Mouse (Mus musculus) T-helper 2 cell (primary cell): Measurements from ENCODE around the gene Rab40c.

Experiments used
- in situ Hi-C: fragments of 300-600 bp; cut with MboI, MseI; formaldehyde crosslinking; loops from one replicate; pipeline ENCODE4 v1.15.1; 2025; ENCODE audit warnings: high pct_unique_total_duplicates

Rab40c gene

DNA sequence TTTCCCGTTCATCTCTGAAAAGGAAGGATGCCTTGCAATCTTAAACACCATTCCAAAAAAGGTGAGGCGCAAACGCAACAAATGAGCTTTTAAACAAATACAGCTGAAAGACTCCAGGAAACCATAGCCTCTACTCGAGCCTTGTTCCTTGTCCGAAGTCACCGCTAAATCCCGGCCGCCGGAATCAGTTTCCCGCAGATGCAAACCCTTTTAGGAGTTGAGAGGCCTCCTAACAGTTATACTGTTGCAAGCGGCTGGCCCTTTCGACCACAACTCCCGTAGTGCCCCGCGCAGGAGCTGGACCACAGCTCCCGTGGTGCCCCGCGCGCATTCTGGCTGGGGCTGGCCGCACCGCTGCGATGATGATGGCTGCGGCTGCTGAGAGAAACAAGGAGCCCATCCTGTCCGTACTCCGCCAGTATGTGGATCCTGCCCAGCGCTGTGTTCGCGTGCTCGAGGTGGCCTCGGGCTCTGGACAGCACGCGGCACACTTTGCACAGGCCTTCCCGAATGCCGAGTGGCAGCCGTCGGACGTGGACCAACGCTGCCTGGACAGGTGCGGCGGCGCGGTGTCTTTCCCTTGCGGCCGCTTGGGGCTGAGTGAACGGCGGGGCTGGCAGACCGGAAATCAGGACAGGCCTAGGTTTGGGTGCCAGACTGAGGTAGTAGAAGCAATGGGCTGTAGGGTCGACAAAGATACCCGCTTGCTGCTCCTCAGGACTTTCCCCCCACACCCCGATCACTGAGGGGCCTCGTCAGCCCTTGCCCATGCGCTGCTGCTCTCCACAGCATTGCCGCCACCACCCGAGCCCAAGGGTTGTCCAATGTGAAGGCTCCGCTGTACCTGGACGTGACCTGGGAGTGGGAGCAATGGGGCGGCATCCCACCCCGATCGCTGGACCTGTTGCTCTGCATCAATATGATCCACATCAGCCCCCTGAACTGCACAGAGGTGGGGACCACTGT is 44.1 kb downstream of the Rab40c start:
- in situ Hi-C loops: no loop called here

DNA sequence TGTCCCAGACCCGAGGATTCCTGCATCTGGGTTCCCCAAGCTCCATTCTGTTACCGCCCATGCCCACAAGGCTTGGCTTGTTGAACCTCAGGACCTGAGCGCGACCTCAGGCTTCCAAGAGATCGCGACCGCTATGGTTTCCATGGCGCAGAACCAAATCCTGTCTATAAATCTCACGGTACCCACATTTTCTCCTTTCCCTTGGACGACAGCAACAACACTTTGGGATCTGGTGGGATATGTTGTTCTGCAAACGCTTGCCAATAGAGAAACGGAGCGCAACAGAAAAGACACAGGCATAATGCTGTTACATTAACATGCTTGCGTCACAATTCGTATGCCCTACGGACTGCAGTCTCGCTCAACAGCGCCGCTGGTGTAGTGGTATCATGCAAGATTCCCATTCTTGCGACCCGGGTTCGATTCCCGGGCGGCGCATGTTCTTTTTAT is 44.8 kb downstream of the Rab40c start, which contains the start of gene Mettl26:
TSS of gene Mettl26 (plus strand) at position 354 of the 450 bp plus-strand sequence.
- in situ Hi-C loops: loop anchor here (5.0 to 25.0 kb wide), 2 partner anchors 42 to 1412 kb away; partner anchors contain the start of genes Bricd5, E4f1, Pgp and Stub1

DNA sequence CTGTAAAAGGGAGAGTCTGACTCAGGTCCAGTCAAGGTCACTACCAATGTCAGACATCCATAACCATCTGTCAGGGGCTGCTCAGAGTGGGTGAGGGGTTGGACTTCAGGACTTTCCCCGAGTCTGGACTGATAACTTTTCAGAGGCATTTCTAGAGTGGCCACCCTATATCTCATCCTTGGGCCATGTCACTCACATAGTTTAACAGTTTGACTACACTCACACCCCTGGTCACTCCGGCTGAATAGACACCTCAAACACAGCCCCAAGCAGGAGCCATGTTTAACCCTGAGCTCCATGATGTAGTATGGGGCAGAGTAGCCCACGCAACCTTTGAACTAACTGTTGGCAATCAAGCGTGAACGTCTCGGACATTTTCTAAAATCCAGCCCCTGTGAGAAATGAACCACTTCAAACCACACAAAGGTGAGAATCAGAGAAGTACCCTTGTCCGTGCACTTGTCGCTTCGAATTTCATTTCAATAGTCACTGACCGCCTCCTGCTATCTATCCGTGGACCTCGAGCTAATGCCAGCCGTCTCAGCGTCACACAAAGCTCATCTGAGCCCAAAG is 45.3 kb downstream of the Rab40c start:
- in situ Hi-C loops: loop anchor here (5.0 to 25.0 kb wide), 2 partner anchors 42 to 1412 kb away; partner anchors contain the start of genes Bricd5, E4f1, Pgp and Stub1

DNA sequence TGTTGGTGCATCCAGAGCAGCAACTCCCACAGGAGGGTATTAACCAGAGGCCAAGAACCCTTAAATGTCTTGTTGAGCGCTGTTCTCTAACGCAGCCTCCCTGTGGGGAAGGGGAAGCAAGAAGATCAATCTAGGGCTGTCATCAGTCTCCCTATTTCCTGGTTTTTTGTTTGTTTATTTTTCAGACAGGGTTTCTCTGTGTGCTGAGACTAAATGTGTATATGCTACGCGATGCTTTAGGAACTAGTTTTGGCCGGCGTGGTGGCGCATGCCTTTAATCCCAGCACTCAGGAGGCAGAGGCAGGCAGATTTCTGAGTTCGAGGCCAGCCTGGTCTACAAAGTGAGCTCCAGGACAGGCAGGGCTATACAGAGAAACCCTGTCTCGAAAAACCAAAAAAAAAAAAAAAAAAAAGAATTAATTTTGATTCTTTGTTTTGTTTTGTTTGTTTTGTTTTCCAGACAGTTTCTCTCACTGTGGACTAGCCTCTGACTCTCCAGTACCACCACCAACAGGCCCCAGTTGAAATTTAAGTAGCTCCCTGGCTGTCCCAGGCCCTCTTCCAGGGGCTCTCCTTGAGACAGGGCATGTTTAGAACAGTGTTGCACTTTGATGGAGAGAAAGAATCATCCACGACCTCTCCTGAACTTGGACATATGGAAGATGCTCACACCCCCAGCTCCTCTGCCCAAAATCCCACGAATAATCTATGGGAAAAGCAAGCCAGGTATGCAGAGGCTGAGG is 46.0 kb downstream of the Rab40c start:
- in situ Hi-C loops: loop anchor here (5.0 to 25.0 kb wide), 2 partner anchors 41 to 1411 kb away; partner anchors contain the start of genes Bricd5, E4f1, Pgp and Stub1

DNA sequence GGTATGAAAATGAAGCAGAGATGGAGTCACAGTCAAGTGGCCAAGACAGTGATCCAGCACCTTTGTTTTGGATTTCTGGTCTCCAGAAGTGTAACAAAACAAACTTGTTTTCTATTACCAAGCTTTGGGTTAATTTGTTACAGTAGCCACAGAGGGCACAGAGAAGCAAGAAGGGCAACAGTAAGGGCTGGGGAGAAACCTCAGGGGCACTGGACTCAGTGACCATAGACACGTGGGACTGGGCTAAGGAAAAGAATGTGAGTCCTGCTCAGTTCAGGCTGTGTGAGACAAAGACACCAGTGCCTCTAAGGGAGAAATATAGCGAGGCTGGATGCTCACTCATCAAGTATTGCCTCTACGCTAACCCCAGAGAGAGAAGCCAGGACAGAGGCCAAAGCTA is 46.9 kb downstream of the Rab40c start:
- in situ Hi-C loops: loop anchor here (5.0 to 25.0 kb wide), 2 partner anchors 40 to 1410 kb away; partner anchors contain the start of genes Bricd5, E4f1, Pgp and Stub1

DNA sequence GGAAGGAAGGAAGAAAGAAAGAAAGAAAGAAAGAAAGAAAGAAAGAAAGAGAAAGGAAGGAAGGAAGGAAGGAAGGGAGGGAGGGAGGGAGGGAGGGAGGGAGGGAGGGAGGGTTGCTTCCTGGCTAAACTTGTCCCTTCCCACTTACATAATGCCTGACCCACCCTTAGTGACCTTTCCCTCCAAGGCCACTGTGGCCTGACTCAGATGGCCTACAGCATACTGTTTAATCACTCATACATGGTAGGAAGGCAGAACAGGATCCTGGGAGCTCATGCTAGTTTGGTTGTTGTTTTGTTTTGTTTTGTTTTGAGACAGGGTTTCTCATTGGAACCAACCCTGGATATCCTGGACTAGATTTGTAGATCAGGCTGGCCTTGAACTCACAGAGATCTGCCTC is 48.0 kb downstream of the Rab40c start:
- in situ Hi-C loops: loop anchor here (5.0 to 25.0 kb wide), 2 partner anchors 39 to 1409 kb away; partner anchors contain the start of genes Bricd5, E4f1, Pgp and Stub1

DNA sequence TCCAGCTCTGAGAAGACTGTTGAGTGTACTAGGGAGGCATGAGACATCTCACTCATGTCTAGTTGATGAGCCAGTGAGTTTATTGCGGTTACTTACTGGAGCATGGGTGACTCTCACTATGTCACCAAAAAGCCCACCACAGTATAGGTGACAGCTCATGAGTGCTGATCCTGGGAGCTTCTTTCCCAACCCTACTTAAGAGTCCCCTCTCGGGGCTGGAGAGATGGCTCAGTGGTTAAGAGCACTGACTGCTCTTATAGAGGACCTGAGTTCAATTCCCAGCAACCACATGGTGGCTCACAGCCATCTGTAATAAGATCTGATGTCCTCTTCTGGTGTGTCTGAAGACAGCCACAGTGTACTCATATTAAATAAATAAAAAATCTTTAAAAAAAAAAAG is 49.6 kb downstream of the Rab40c start:
- in situ Hi-C loops: loop anchor here (5.0 to 25.0 kb wide), 2 partner anchors 38 to 1408 kb away; partner anchors contain the start of genes Bricd5, E4f1, Pgp and Stub1

DNA sequence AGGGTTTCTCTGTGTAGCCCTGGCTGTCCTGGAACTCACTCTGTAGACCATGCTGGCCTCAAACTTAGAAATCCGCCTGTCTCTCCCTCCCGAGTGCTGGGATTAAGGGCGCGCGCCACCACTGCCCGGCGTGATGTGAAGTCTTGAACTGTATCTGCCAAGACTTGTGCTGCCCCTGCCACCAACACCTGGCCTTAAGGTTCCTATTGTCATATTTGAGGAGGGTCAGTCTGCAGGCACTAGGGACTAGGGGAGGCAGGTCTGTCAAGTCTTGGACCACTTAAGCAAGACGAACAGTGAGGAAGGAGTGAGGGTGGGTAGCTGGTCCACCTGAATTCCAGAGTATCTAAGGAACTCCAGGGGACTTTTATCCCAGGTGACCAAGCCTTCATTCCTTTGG is 50.0 kb downstream of the Rab40c start:
- in situ Hi-C loops: loop anchor here (25.0 kb wide), 1 partner anchor 1407 kb away; the partner anchor contains the start of genes Bricd5, E4f1 and Pgp

DNA sequence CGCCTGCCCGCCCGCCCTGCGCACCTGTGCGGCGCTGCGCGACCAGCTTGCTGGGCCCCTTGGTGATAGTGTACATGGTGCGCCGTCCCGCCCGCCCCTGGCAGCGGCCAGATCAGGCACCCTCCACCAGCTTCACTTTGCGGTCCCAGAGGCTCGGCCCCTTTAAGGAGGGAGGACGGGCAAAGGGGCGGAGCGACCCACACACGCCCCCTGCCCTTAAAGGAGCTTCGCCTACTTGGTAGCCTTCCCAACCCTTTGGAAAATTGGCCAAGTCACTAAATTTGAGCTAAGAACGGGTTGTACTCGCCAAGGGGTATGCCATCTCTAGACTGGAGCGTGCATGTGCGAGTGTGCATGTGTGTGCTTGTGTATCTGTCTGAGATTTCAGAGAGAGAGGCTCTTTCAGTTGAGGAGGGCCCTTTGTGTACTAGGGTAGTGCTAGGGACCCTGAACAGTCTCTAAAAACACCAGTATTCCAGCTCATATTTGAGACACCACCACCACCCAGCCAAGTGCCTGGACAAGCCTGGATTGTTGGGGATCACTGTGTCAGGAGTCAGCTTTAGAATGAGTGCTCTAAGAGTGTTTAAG is 50.8 kb downstream of the Rab40c start, which contains the start of gene Mcrip2:
TSS of gene Mcrip2 (minus strand) at position 164 of the 591 bp plus-strand sequence.
- in situ Hi-C loops: loop anchor here (25.0 kb wide), 1 partner anchor 1406 kb away; the partner anchor contains the start of genes Bricd5, E4f1 and Pgp

DNA sequence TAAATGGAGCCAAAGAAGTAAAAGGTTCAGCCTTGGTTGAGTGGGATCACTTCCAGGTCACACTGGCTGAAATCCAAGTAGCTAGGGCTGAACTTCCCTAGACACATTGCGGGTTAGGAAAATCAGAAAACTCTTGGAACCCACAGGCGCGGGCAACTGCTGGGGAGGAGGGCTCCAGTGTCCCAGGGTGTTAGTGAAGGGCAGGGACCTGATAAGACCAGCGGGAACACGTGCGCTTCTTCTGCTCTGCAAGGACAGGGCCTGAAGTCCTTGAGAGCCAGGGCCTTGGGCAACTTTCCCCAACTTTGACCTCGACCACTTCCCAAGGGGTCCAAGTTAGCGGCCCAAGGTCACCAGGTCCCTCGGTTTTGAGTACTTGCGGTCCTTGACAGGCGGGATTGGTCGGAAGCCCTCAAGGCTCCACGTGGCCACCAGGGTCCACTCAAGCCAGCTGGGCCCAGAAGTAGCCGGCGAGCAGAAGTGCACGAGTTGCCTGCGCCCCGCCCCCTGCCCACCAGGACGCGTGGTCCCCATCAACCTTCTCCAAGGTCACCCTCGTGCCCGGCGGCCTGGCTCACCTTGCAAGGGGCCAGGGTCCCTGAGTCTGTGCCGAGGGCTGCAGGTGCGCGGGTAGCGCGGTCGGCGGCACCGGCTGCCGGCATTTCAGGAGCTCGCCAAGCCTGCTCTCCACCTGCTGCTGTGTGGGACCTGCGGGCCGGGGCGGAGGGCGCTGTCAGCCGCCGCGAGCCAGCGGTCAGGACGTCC is 51.5 kb downstream of the Rab40c start:
- in situ Hi-C loops: loop anchor here (25.0 kb wide), 1 partner anchor 1406 kb away; the partner anchor contains the start of genes Bricd5, E4f1 and Pgp

DNA sequence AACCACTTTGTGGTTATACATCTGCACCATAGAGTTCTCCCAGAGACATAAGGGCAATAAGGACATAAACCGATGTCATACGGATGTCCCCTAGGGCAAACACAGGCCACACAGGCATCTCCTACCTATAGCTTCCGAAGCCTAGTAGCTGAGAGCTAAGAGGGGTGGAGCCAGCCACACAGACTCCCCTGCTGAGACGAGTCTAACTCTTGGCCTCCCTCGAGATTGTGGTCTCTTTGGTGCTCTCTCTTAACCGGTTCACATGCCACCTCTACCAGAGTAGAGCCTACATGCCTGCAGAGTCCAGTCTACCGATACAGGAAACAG is 52.1 kb downstream of the Rab40c start:
- in situ Hi-C loops: loop anchor here (25.0 kb wide), 1 partner anchor 1405 kb away; the partner anchor contains the start of genes Bricd5, E4f1 and Pgp

DNA sequence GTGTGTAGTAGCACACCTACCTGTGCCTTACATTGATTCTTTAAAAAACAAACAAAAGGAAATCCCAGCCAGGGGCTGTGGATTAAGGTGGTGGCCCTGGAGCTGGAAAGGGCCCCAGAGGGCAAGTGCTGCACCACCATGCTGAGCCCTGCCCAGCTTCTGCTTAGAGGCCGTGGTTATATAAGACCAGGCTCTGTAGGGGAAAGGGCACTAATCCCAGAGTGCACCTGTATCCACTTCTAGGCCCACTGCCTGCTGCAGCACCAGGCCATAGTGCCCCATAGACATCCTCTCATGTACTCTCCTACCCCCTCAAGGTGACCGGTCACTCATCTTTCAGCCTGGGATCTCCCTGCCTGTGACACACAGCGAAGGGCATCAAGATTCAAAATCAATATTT is 53.4 kb downstream of the Rab40c start:
- in situ Hi-C loops: loop anchor here (25.0 kb wide), 1 partner anchor 1404 kb away; the partner anchor contains the start of genes Bricd5, E4f1 and Pgp

DNA sequence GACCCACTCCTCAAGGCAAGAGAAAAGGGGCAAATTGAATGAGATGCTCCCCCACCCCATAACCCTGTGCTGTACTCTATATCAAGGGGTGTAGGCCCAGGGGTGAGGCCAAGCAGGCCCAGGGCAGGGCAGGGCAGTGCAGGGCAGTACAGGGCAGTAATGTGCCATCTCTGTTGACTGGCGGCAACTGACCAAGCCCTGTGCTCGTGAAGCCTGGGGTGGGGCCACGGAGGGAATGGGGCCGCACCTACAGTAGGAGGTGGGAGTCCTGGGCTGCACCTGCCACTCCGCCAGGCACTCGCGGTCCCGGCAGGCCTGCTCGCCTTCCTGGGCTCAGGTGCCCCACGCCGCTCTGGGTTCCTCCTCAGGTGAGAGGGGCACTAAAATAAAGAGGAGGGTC is 54.2 kb downstream of the Rab40c start:
- in situ Hi-C loops: loop anchor here (25.0 kb wide), 1 partner anchor 1403 kb away; the partner anchor contains the start of genes Bricd5, E4f1 and Pgp

DNA sequence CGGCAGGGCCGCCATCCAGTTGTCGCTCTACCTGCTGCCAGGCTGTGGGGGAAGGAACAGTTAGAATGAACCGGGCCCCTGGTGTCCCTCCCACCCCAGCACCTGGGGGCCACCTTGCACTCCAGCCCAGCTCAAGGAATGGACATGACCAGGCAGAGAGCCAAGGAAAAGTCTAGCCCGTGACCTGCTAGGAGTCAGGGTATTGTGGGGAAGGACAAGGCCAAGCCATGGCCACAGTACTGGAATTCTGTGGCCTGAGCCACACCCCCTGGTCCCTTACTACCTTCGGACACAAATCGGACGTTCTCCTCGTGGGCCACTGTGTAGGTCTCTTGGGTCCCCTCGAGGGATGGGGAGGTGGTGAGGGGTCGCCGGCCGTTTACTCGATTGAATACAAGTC is 55.2 kb downstream of the Rab40c start:
- in situ Hi-C loops: loop anchor here (25.0 kb wide), 1 partner anchor 1402 kb away; the partner anchor contains the start of genes Bricd5, E4f1 and Pgp

DNA sequence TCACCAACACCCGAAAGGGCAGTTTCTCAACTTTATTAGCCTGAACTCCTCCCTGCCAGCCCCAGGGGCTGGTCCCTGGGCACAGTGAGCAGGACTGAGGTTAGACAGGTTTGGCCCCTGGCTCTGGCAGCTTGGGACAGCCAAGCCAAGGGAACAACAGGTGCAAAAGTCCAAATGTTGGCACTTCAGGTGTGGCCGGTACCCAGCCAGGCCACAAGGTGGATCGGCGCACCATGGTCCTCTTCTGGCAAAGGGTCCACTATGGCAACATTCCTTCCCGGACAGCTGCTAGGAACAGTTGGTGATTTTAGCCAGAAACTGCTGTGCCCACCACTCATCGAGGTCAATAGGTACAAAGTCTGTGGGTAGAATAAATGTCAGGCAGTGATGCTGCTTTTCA is 55.8 kb downstream of the Rab40c start:
- in situ Hi-C loops: loop anchor here (25.0 kb wide), 1 partner anchor 1401 kb away; the partner anchor contains the start of genes Bricd5, E4f1 and Pgp

DNA sequence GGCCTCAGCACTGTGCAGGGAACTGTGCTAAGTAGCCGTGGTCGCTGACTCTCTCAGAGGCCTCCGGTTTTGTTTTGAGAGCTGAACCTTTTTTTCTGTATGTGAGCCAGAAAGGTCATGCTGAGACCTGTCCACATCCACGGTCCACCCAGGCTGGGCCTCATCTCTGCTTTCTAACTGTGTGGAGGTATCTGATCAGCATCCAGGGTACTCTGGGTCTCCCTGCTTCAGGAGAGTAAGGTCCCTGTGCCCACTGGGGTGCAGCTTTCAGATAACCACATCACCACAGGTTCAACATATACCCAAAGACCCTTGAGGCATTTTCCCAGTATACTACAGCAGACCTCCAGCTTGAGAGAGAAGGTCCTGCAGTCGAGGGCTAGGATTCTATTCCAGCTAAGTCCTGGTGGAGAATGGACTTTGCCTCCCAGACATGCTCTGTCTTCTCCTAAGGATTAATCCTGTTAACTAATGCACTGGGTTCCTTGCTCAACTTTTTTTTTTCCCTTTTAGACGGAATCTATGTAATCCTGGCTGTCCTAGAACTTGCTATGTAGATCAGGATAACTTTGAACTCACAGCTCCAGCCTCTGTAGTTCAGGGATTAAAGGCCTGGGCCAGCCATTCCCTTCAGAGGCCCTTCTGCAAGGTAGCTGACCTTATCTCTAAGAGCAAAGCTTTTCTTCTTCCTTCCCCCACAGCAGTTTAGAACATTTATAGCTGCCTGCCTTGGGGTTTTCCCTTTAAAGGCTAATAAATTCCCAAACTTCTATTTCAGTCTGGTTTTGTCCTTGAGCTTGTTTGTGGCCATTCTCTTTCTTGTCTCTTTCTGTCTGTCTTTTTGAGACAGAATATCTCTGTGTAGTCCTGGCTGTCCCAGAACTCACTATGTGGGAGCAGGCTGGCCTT is 57.6 kb downstream of the Rab40c start:
- in situ Hi-C loops: loop anchor here (25.0 kb wide), 1 partner anchor 1400 kb away; the partner anchor contains the start of genes Bricd5, E4f1 and Pgp

DNA sequence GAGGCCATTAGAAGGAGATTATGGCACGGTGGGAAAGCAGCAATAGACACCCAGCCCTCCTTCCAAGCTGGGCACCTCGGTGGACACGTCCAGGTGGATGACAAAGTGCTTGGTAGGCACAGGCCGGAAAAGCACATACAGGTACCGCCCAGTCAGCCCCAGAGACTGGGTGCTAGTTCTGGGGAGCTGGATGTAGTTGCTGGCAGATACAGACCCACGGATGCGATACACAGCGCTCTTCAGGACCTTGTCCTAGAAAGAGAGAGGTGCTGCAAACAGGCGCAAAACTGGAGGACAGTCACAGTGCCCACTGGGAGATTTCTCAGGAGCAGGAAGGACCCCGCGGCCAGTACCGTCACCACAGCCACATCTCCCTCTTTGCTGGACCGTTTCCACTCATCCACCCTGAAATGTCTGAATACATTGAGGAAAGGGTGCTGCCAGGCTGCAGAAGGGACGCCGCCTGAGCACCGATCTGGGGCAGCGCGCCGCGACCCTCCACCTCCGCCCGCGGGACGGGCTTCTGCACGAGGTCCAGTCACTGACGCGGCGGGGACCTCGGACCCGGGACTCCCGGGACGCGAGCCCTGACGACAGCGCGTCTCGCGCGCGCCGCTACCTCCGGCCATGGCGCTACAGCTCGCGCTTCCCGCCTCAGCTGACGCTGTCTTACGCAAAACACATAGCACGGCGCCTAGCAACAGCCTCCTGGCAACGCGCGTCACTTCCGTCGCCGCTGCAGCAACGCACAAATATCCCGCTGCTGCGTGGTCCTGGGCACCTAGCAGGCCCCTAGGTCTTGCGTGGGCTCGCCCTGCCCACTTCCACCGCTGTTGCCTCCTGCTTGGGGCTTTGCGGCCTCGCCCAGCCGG is 58.5 kb downstream of the Rab40c start, which contains the start of gene Wdr90:
TSS of gene Wdr90 (minus strand) at position 670 of the 872 bp plus-strand sequence.
- in situ Hi-C loops: loop anchor here (25.0 kb wide), 1 partner anchor 1399 kb away; the partner anchor contains the start of genes Bricd5, E4f1 and Pgp
